Mouse (Mus musculus) monocyte, adult 5-6 weeks (primary cell): ENCODE results near the gene Mlkl. TPM values are rescaled to one million over a fixed set of nuclear protein-coding genes. Genes with fewer than 3 reads are reported as not detected.
"Not testable (repeated sequence)": the region's sequence is repeated elsewhere in the genome, so short reads cannot be mapped to it uniquely, and the experiment has no call there.

ENCODE experiments used
- ATAC-seq: fragments of 153-309, 156-312 bp; replicated peaks from 2 replicates; pipeline ENCODE4 v1.8.0; 2017; ENCODE audit warnings: mild to moderate bottlenecking; ENCODE audit not compliant: low TSS enrichment, insufficient number of reproducible peaks, severe bottlenecking, poor library complexity, low FRiP score
- total RNA-seq: library from RNA; stranded (forward); fragments of 200-1000, 200-491, 200-594 nt; gene quantifications from 3 replicates; pipeline ENCODE4 v1.2.3, GENCODE M21; 2017

The Mlkl gene
- total RNA-seq, 1 experiment from 2014 or later: 12.0 TPM

- not testable (repeated sequence) for ATAC-seq
Measured at GRCm38 (mm10) chr8:111266161-111266560, 71.8 kb downstream of the Mlkl start.

GRCm38 (mm10) chr8:111264693-111265220 is 73.2 kb downstream of the Mlkl start:
- ATAC-seq: no peak

GRCm38 (mm10) chr8:111261981-111262381 is 76.0 kb downstream of the Mlkl start:
- no peak for ATAC-seq

Other genes starting within 250 kb of the Mlkl start
- not detected in 3 replicates for gene Clec18a, start 245.8 kb downstream of the Mlkl start, total RNA-seq
- 14.7 to 21.9 TPM (median 18.5 TPM) in 3 replicates for gene Pdpr, start 243.5 kb downstream of the Mlkl start, total RNA-seq
- gene Glg1, start 79.0 kb downstream of the Mlkl start, total RNA-seq: 38.0 to 80.4 TPM (median 38.5 TPM) in 3 replicates
- gene Rfwd3, start 38.0 kb downstream of the Mlkl start, total RNA-seq: 29.3 to 34.8 TPM (median 33.1 TPM) in 3 replicates
- gene Fa2h, start 55.6 kb upstream of the Mlkl start, total RNA-seq: not detected in 3 replicates
- 2.0 to 3.9 TPM (median 2.7 TPM) in 3 replicates for gene Wdr59, start 183.9 kb upstream of the Mlkl start, total RNA-seq
- 25.0 to 32.6 TPM (median 27.0 TPM) in 3 replicates for gene Znrf1, start 197.9 kb upstream of the Mlkl start, total RNA-seq